In the genomic region with DNA sequence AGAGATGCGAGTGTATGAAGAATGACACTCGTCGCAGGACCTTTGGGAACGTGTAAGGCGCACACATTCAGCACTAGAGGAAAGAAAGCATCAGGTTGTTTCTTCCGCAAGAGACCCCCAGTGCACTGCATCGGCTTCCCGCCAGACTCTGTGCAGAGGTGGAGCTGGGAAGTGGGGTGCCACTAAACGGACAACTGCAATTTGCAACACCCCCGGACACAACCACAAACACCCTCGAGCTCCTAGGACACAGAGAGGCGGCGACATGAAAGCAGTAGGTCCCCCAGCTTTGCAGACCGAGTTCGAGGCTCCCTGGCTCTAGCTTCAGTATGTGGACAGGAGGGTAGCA, we compare ENCODE assay signal across 8 mouse cellular contexts. TPM values are rescaled to one million over a fixed set of nuclear protein-coding genes. Genes with fewer than 3 reads are reported as not detected.
DNase-seq lines count a peak whose midpoint lies in the region; ATAC-seq and TF ChIP-seq lines count a peak whose summit lies in the region.

No protein-coding gene starts in this region.

- no peak for ATAC-seq in erythroblast, adult 5-6 weeks (replicated peaks; ENCODE audit: low FRiP score, poor library complexity, severe bottlenecking)
- ATAC-seq in liver, embryonic 14.5 days (ENCODE audit: insufficient read depth) = peak; percentile 27; the same call in 1 of the 2 replicates
- no peak for ATAC-seq in stomach, postnatal 0 days (ENCODE audit: low FRiP score, low TSS enrichment)

- H3K9ac ChIP-seq in liver, embryonic 14.5 days (replicated peaks) = no peak overlapping the region
- H3K9ac ChIP-seq in stomach, postnatal 0 days (ENCODE audit: low read length) = peak overlapping the region; percentile 47

- DNase-seq in thymus, adult 2 months = no peak
- DNase-seq in thymus, postnatal 14 days = no peak
- no peak for DNase-seq in liver, embryonic 14.5 days (ENCODE audit: low read depth in 3 of 3, low spot score in 3 of 3)
- no peak for DNase-seq in stomach, postnatal 0 days (ENCODE audit: low spot score)
- DNase-seq in gastrocnemius, postnatal 4 days (ENCODE audit: low spot score in 2 of 2) = no peak
- DNase-seq in layer of hippocampus, adult 2 months (ENCODE audit: low spot score in 2 of 2) = no peak

- no peaks in the 10 kb centered on the region for H3K36me3 ChIP-seq in erythroblast, embryonic 14.5 days (ENCODE audit: control insufficient read depth)
- H3K36me3 ChIP-seq in thymus, adult 2 months (ENCODE audit: control insufficient read depth, insufficient read depth, low read length) = no peaks in the 10 kb centered on the region
- no peaks in the 10 kb centered on the region for H3K36me3 ChIP-seq in liver, embryonic 14.5 days (replicated peaks; ENCODE audit: control insufficient read depth, insufficient read depth, low read depth)
- no peaks in the 10 kb centered on the region for H3K36me3 ChIP-seq in stomach, postnatal 0 days (ENCODE audit: control insufficient read depth, insufficient read depth, low read length)

- peaks cover 16% of the 10 kb centered on the region for H3K4me1 ChIP-seq in erythroblast, embryonic 14.5 days (ENCODE audit: control insufficient read depth)
- peaks cover 57% of the 10 kb centered on the region for H3K4me1 ChIP-seq in thymus, adult 2 months (replicated peaks; ENCODE audit: control insufficient read depth, insufficient read depth, low read length)
- peaks cover 4 to 6% of the 10 kb centered on the region in 2 experiments for H3K4me1 ChIP-seq in liver, embryonic 14.5 days (replicated peaks; ENCODE audit: control insufficient read depth in 2 of 2, insufficient read depth in 2 of 2, low read length in 1 of 2)
- peaks cover 9% of the 10 kb centered on the region for H3K4me1 ChIP-seq in stomach, postnatal 0 days (replicated peaks; ENCODE audit: control insufficient read depth, insufficient read depth)

- 8% methylated on average over 15 of the region's 15 CpGs for WGBS in thymus, adult 2 months
- 14% methylated on average over 15 of the region's 15 CpGs for WGBS in liver, embryonic 14.5 days (ENCODE audit: insufficient replicate concordance)
- WGBS in stomach, postnatal 0 days = 22% methylated on average over 15 of the region's 15 CpGs

- H3K27me3 ChIP-seq in erythroblast, embryonic 14.5 days (ENCODE audit: control insufficient read depth) = peaks cover 41% of the 10 kb centered on the region
- H3K27me3 ChIP-seq in thymus, adult 2 months (ENCODE audit: control insufficient read depth, insufficient read depth, low read length) = no peaks in the 10 kb centered on the region
- peaks cover 7% of the 10 kb centered on the region for H3K27me3 ChIP-seq in liver, embryonic 14.5 days (ENCODE audit: control insufficient read depth, insufficient read depth, low read length)
- H3K27me3 ChIP-seq in stomach, postnatal 0 days (ENCODE audit: control insufficient read depth, insufficient read depth, low read length) = no peaks in the 10 kb centered on the region

- peak overlapping the region; percentile 46 for H3K4me3 ChIP-seq in erythroblast, embryonic 14.5 days (replicated peaks)
- H3K4me3 ChIP-seq in thymus, adult 2 months (ENCODE audit: control insufficient read depth, insufficient read depth, low read length) = peak overlapping the region; percentile 64
- H3K4me3 ChIP-seq in liver, embryonic 14.5 days (ENCODE audit: insufficient read depth in 1 of 2, low read depth in 2 of 2, low read length in 2 of 2) = peak overlapping the region; percentile 20 to 50; a peak in 3 of 4 replicates
- peak overlapping the region; percentile 46 for H3K4me3 ChIP-seq in stomach, postnatal 0 days (ENCODE audit: low read depth, low read length)
- no peak overlapping the region; the same call in 1 of the 2 replicates for H3K4me3 ChIP-seq in layer of hippocampus, adult 2 months

- no peak for TF ChIP-seq EP300 in liver, embryonic 14.5 days (IDR thresholded peaks at IDR 0.05; ENCODE audit: low read depth)
- TF ChIP-seq EP300 in stomach, postnatal 0 days (optimal IDR thresholded peaks at IDR 0.05) = no peak

- peak overlapping the region; percentile 71 for H3K4me2 ChIP-seq in liver, embryonic 14.5 days (ENCODE audit: low read depth)
- H3K4me2 ChIP-seq in stomach, postnatal 0 days (replicated peaks; ENCODE audit: low read depth) = peak overlapping the region; percentile 64

- TF ChIP-seq POLR2A in thymus, adult 2 months (IDR thresholded peaks at IDR 0.05; ENCODE audit: control insufficient read depth, extremely low read depth, insufficient read depth, low read length, poor library complexity) = no peak; the same call in 1 of the 2 replicates

- peak overlapping the region; percentile 68 for H3K27ac ChIP-seq in thymus, adult 2 months (ENCODE audit: control insufficient read depth, insufficient read depth, low read length)
- H3K27ac ChIP-seq in liver, embryonic 14.5 days = no peak overlapping the region
- peak overlapping the region; percentile 35; the same call in 1 of the 2 replicates for H3K27ac ChIP-seq in stomach, postnatal 0 days (replicated peaks)
- H3K27ac ChIP-seq in layer of hippocampus, adult 2 months = no peak overlapping the region

- TF ChIP-seq CTCF in thymus, adult 2 months (IDR thresholded peaks at IDR 0.05; ENCODE audit: borderline replicate concordance, control insufficient read depth, extremely low read depth, insufficient read depth, low read length, poor library complexity) = no peak
- TF ChIP-seq CTCF in liver, embryonic 14.5 days (IDR thresholded peaks at IDR 0.05; ENCODE audit: low read depth) = no peak
- TF ChIP-seq CTCF in stomach, postnatal 0 days (IDR thresholded peaks at IDR 0.05; ENCODE audit: low read depth) = no peak
- no peak for TF ChIP-seq CTCF in layer of hippocampus, adult 2 months (conservative IDR thresholded peaks at IDR 0.05)

- no peaks in the 10 kb centered on the region for H3K9me3 ChIP-seq in erythroblast, embryonic 14.5 days (ENCODE audit: control insufficient read depth, low read length)
- no peaks in the 10 kb centered on the region for H3K9me3 ChIP-seq in liver, embryonic 14.5 days (ENCODE audit: control insufficient read depth, low read length)
- H3K9me3 ChIP-seq in stomach, postnatal 0 days (ENCODE audit: control insufficient read depth, low read length) = no peaks in the 10 kb centered on the region

RNA-seq across cellular contexts. Expression of a gene that starts 0.3 kb away (rescaled TPM):
- 0.19 TPM in 2 replicates for polyA plus RNA-seq in erythroblast, embryonic 14.5 days (2012)
- 27.0 and 30.7 TPM in 2 replicates for total RNA-seq in erythroblast, adult 5-6 weeks (2015; ENCODE audit: low replicate concordance)
- total RNA-seq in erythroblast, adult 5-6 weeks (2017; ENCODE audit: low replicate concordance) = 22.7 and 25.3 TPM in 2 replicates
- 478 and 539 TPM in 2 replicates for polyA plus RNA-seq in thymus, adult 2 months (2012; rRNA removed)
- 6.4 TPM in 2 replicates for polyA plus RNA-seq in liver, embryonic 14.5 days (2012; rRNA removed)
- 6.7 and 7.7 TPM in 2 replicates for polyA plus RNA-seq in liver, embryonic 14.5 days (2014; fragmentation: Nextera tagmentation; extraction: Ambion mirVana)
- 19.6 and 21.9 TPM in 2 replicates for polyA plus RNA-seq in stomach, postnatal 0 days (2015; fragmentation: Nextera tagmentation; extraction: Ambion mirVana)
- 10 to 100 TPM; 19.0 to 24.8 TPM for total RNA-seq in gastrocnemius, postnatal 4 days (2021)
- 1 to 10 TPM; 5.4 to 6.2 TPM for total RNA-seq in layer of hippocampus, adult 2 months (2021)

RNA-seq across cellular contexts. Expression of a gene that starts 38.2 kb away (rescaled TPM):
- polyA plus RNA-seq in erythroblast, embryonic 14.5 days (2012) = 0.12 TPM in 2 replicates
- 0.58 and 1.5 TPM in 2 replicates for total RNA-seq in erythroblast, adult 5-6 weeks (2015; ENCODE audit: low replicate concordance)
- total RNA-seq in erythroblast, adult 5-6 weeks (2017; ENCODE audit: low replicate concordance) = 1.5 and 3.2 TPM in 2 replicates
- 82.6 and 103 TPM in 2 replicates for polyA plus RNA-seq in thymus, adult 2 months (2012; rRNA removed)
- polyA plus RNA-seq in liver, embryonic 14.5 days (2012; rRNA removed) = 4.6 and 5.3 TPM in 2 replicates
- polyA plus RNA-seq in liver, embryonic 14.5 days (2014; fragmentation: Nextera tagmentation; extraction: Ambion mirVana) = 6.8 and 9.0 TPM in 2 replicates
- polyA plus RNA-seq in stomach, postnatal 0 days (2015; fragmentation: Nextera tagmentation; extraction: Ambion mirVana) = 0.97 and 0.98 TPM in 2 replicates
- 1 to 10 TPM; 2.3 to 3.1 TPM for total RNA-seq in gastrocnemius, postnatal 4 days (2021)
- total RNA-seq in layer of hippocampus, adult 2 months (2021) = under 1 TPM; 0.15 to 0.44 TPM

RNA-seq across cellular contexts. Expression of a gene that starts 58.1 kb away (rescaled TPM):
- polyA plus RNA-seq in erythroblast, embryonic 14.5 days (2012) = 0.01 and 0.02 TPM in 2 replicates
- not detected in 2 replicates for total RNA-seq in erythroblast, adult 5-6 weeks (2015; ENCODE audit: low replicate concordance)
- total RNA-seq in erythroblast, adult 5-6 weeks (2017; ENCODE audit: low replicate concordance) = 0.77 TPM in 1 of 2 replicates, not detected in the other
- 35.4 and 40.0 TPM in 2 replicates for polyA plus RNA-seq in thymus, adult 2 months (2012; rRNA removed)
- 0.49 and 0.69 TPM in 2 replicates for polyA plus RNA-seq in liver, embryonic 14.5 days (2012; rRNA removed)
- 0.19 and 0.36 TPM in 2 replicates for polyA plus RNA-seq in liver, embryonic 14.5 days (2014; fragmentation: Nextera tagmentation; extraction: Ambion mirVana)
- 6.7 and 7.1 TPM in 2 replicates for polyA plus RNA-seq in stomach, postnatal 0 days (2015; fragmentation: Nextera tagmentation; extraction: Ambion mirVana)
- total RNA-seq in gastrocnemius, postnatal 4 days (2021) = 1 to 10 TPM; 5.4 to 6.2 TPM
- total RNA-seq in layer of hippocampus, adult 2 months (2021) = 100 to 1,000 TPM; 173 to 177 TPM

Comparison
In these comparisons a context has a peak if more than half of its experiments do, and no peak if none do; other contexts are left out.
1. H3K27ac ChIP-seq: peak in thymus, adult 2 months (single experiment) and stomach, postnatal 0 days (single experiment); none in liver, embryonic 14.5 days (single experiment) and layer of hippocampus, adult 2 months (single experiment).
2. RNA of a gene that starts 0.3 kb away (polyA plus RNA-seq): 478 to 539 TPM in thymus, adult 2 months; 19.6 to 21.9 TPM in stomach, postnatal 0 days, 6.4 to 7.7 TPM in liver, embryonic 14.5 days and 0.19 TPM in erythroblast, embryonic 14.5 days; every median in the first group is over 10 times any median in the second.